Mouse (Mus musculus) testis, postnatal 10 days (tissue): ENCODE data around the gene Poc1a.

Experiments used
- DNase-seq: peaks from one replicate; pipeline ENCODE4 v3.0.0; 2021; ENCODE audit warnings: low spot score

The Poc1a gene

GRCm38 (mm10) chr9:106338462-106339172 is 57.8 kb downstream of the Poc1a start:
- no peak for DNase-seq

GRCm38 (mm10) chr9:106339173-106339558 is 58.3 kb downstream of the Poc1a start:
- no peak for DNase-seq

- DNase-seq: no peak
These were observed 58.9 kb downstream of the Poc1a start for GRCm38 (mm10) chr9:106339730-106340129.

- no peak for DNase-seq
These were observed 59.8 kb downstream of the Poc1a start for GRCm38 (mm10) chr9:106340501-106341312.

GRCm38 (mm10) chr9:106341313-106341686 is 60.4 kb downstream of the Poc1a start:
- no peak for DNase-seq

- DNase-seq: no peak
These were observed 61.7 kb downstream of the Poc1a start for GRCm38 (mm10) chr9:106342573-106342972.

GRCm38 (mm10) chr9:106345167-106345566 is 64.3 kb downstream of the Poc1a start:
- DNase-seq: no peak

- no peak for DNase-seq
These were observed 64.8 kb downstream of the Poc1a start for GRCm38 (mm10) chr9:106345630-106346029.

- no peak for DNase-seq
These were observed 67.4 kb downstream of the Poc1a start for GRCm38 (mm10) chr9:106348281-106348680.

GRCm38 (mm10) chr9:106349075-106349474 is 68.2 kb downstream of the Poc1a start:
- peak; percentile 71 for DNase-seq

- no peak for DNase-seq
These were observed 70.3 kb downstream of the Poc1a start for GRCm38 (mm10) chr9:106351178-106351577.

GRCm38 (mm10) chr9:106353779-106354178 is 72.9 kb downstream of the Poc1a start:
- no peak for DNase-seq

GRCm38 (mm10) chr9:106354810-106355209 is 73.9 kb downstream of the Poc1a start:
- no peak for DNase-seq

GRCm38 (mm10) chr9:106355217-106355974 is 74.5 kb downstream of the Poc1a start:
- no peak for DNase-seq

- no peak for DNase-seq
These were observed 75.1 kb downstream of the Poc1a start for GRCm38 (mm10) chr9:106355975-106356286.

GRCm38 (mm10) chr9:106356323-106356844 is 75.5 kb downstream of the Poc1a start:
- no peak for DNase-seq

GRCm38 (mm10) chr9:106357167-106357566 is 76.3 kb downstream of the Poc1a start:
- DNase-seq: no peak

- no peak for DNase-seq
These were observed 78.4 kb downstream of the Poc1a start for GRCm38 (mm10) chr9:106359297-106359696.

- no peak for DNase-seq
These were observed 80.3 kb downstream of the Poc1a start for GRCm38 (mm10) chr9:106361140-106361539.

- DNase-seq: no peak
These were observed 84.5 kb downstream of the Poc1a start for GRCm38 (mm10) chr9:106365333-106365732.

GRCm38 (mm10) chr9:106366188-106366587 is 85.3 kb downstream of the Poc1a start:
- DNase-seq: no peak

GRCm38 (mm10) chr9:106367001-106367400 is 86.1 kb downstream of the Poc1a start:
- no peak for DNase-seq
